Mouse (Mus musculus) olfactory bulb, adult 2 months (tissue): ENCODE results near the gene Asna1. TPM values are rescaled to one million over a fixed set of nuclear protein-coding genes. Genes with fewer than 3 reads are reported as not detected.

Experiments used
- H3K27ac ChIP-seq: fragments of 200-500 bp; 2 replicates; pipeline ENCODE4 v1.5.1; 2012; ENCODE audit warnings: low read depth, low read length; ENCODE audit not compliant: insufficient read depth
- H3K4me1 ChIP-seq: fragments of 200-500 bp; 2 replicates; pipeline ENCODE4 v1.6.1; 2012; ENCODE audit warnings: low read length; ENCODE audit not compliant: control insufficient read depth, insufficient read depth
- H3K4me3 ChIP-seq: fragments of 200-500 bp; 2 replicates; pipeline ENCODE4 v1.5.1; 2012; ENCODE audit warnings: mild to moderate bottlenecking, low read depth, low read length, moderate library complexity; ENCODE audit not compliant: insufficient read depth
- CTCF ChIP-seq: fragments of 200-500 bp; IDR thresholded peaks from 2 replicates; pipeline ENCODE4 v1.5.1; 2012; ENCODE audit warnings: low read depth, mild to moderate bottlenecking, low read length, moderate library complexity; ENCODE audit not compliant: insufficient read depth
- POLR2A ChIP-seq: fragments of 200-500 bp; IDR thresholded peaks from 2 replicates; pipeline ENCODE4 v1.6.1; 2012; ENCODE audit warnings: mild to moderate bottlenecking, low read depth, low read length, moderate library complexity; ENCODE audit not compliant: insufficient read depth
- WGBS: fragments of 180-500 bp; shearing (Covaris S2); methylation state at CpG from one replicate; pipeline ENCODE4 v1.1.7; 2018; 5-methylcytosine and 5-hydroxymethylcytosine counted together
- polyA plus RNA-seq: library from polyadenylated mRNA; stranded (reverse); fragments of >200 nt; gene quantifications from 2 replicates; pipeline ENCODE4 v1.2.4, GENCODE M21; 2012; ENCODE audit warnings: low replicate concordance; ENCODE audit not compliant: missing spikeins, insufficient read depth, insufficient read length

The Asna1 gene
- polyA plus RNA-seq, 1 experiment: not detected

GRCm38 (mm10) chr8:84985684-84986378, 39.2 kb downstream of the Asna1 start:
- peak overlapping the region; percentile 100 for H3K27ac ChIP-seq
- H3K4me1 ChIP-seq: peaks cover 26% of the 10 kb centered on the region
- no peak for TF ChIP-seq CTCF
- peak; percentile 85 for TF ChIP-seq POLR2A
- peak overlapping the region; percentile 77 for H3K4me3 ChIP-seq
- WGBS: under 1% methylated on average over 52 of the region's 53 CpGs

- Histone ChIP-seq H3K27ac (peak overlapping the region; percentile 100), H3K4me3 (peak overlapping the region; percentile 77)
- WGBS: 2% methylated on average over 23 of the region's 23 CpGs
Measured at GRCm38 (mm10) chr8:84985049-84985683, 39.9 kb downstream of the Asna1 start.

GRCm38 (mm10) chr8:84984294-84985048, 40.6 kb downstream of the Asna1 start:
- no peak overlapping the region for H3K27ac ChIP-seq
- peaks cover 32% of the 10 kb centered on the region for H3K4me1 ChIP-seq
- WGBS: 19% methylated on average over 15 of the region's 16 CpGs
- TF ChIP-seq CTCF (no peak), POLR2A (no peak)
- 0 out of 2 replicates have a peak overlapping the region, but pooled peaks have one; percentile 77 for H3K4me3 ChIP-seq

More at GRCm38 (mm10) chr8:84985049-84985683, 39.9 kb downstream of the Asna1 start:
- TF ChIP-seq CTCF (no peak), POLR2A (no peak)
- peaks cover 26% of the 10 kb centered on the region for H3K4me1 ChIP-seq

- Histone ChIP-seq H3K4me1 (peaks cover 32% of the 10 kb centered on the region), H3K27ac (no peak overlapping the region), H3K4me3 (no peak overlapping the region)
- 69% methylated on average over 3 of the region's 3 CpGs for WGBS
- no peak for TF ChIP-seq POLR2A
- no peak for TF ChIP-seq CTCF
Measured at GRCm38 (mm10) chr8:84982499-84983011, 42.5 kb downstream of the Asna1 start.

DNA sequence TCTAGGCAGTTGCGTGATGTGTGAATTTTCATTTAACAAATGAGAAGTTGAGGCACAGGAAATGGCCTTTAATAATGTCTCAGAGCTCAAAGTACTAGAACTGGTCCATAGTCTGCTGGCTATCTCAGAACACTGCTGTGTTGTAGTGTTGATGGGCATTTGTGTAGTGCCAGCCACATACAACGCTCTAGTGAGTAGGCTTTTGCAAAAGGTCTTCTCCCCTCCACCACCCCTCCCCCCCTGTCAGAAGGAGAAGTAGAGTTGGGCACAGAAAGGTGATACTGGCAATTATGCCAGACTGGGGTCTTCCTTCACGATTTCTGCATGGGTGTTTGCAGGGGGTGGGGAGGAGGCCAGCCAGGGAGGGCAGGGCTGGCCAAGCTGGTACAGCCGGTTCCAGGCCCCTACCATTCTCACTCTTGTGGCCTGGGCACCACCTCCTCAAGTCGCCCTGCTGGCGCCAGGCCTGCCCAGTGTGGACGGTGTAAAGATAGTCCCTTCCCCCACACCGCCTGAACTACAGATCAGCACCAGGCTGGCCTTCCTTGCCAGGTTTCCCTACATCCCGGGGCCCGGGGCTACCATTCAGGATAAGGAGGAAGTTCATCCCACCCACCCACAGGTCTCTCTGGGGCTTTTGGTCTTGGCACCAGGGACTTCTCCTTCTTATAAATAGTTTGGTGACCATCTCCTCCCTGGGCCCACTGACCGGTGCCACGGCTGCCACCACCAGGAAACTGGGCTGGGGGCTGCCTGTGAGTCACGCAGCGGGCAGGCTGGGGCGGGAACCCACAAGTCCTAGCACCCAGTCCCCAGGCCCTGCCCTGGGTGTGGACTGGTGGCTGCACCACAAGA, 43.2 kb downstream of the Asna1 start:
- 80% methylated on average over 15 of the region's 15 CpGs for WGBS
- H3K4me3 ChIP-seq: no peak overlapping the region
- peaks cover 32% of the 10 kb centered on the region for H3K4me1 ChIP-seq
- TF ChIP-seq POLR2A (no peak), CTCF (no peak)
- no peak overlapping the region for H3K27ac ChIP-seq

DNA sequence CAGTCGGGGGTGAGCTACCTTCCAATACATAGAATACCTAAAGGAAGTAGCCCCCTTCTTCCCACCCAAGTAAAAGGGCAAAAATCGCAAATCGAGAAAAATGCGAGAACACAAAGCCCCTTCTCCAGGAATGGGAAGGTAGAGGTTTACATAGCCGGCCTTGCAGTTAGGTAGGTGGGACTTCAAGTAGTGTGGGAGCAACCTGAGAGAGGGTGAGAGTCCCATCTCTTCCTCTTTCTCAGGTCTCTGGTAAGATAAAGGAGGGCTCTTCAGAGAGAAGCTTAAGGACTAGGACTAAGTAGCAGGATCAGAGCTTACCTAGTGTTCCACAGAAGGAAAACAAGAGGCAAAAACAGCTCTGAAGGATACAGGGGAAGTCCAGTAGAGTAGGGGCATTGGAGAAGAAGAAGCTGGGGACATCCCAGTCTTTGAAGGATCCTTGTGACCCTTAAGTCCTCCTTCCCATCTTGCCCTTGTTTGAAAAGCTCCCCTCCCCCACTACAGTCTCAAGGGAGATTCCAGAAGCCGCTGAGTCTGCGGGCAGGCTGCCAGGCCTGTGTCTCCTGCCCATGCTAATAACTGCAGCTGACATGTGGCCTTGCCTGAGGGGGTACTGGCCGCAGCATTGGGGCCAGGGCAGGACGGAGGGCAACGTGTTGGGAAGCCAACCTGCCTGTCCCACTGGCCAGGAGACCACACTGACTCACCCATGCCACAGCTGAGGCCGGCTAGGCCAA, 44.3 kb downstream of the Asna1 start:
- no peak overlapping the region for H3K4me3 ChIP-seq
- WGBS: 38% methylated on average over 11 of the region's 11 CpGs
- TF ChIP-seq POLR2A (no peak), CTCF (no peak)
- H3K4me1 ChIP-seq: peaks cover 37% of the 10 kb centered on the region
- H3K27ac ChIP-seq: peak overlapping the region; percentile 4; the same call in 1 of the 2 replicates

DNA sequence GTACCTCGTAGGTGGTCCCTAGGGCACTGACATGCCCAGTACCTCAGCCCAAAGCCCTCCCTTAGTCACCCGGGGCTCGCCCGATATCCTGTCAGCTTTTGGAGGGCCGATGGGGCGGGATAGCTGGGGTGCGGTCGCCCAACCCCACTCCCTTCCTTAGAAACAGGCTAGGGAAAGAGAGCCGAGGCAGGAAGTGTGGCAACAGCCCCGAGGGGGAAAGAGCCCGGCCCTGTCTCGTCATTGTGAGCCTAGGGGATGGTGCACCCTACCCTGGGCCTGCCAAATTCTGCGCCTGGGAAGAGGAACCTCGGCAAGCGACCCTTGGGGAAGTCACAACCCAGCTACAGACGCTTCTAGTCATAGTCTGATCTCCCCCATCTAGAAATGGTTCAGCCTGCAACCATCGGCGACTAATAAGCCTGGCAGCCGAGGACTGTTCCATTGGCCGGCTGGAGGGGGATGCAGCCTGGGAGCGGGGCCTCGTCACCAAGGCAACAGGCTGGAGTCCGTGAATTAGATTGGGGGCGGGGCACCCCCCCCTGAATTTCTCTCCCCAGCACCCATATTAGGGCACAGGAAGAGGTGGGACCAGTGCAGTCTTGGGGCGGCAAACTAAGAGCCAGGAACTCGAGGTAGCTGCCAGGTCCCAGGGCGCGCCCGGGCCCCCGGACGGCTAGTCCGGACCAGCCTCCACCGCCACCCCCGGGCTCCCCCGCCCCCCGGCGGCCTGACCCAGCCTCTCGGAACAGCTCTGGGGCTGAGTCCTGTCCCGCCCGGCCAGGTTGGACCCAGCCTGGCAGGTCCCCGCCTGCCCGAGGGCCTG, 45.3 kb downstream of the Asna1 start:
- TF ChIP-seq CTCF (no peak), POLR2A (peak; percentile 39; the same call in 1 of the 2 replicates)
- Histone ChIP-seq H3K4me3 (peak overlapping the region; percentile 45), H3K4me1 (peaks cover 29% of the 10 kb centered on the region), H3K27ac (peak overlapping the region; percentile 95)
- 3% methylated on average over 37 of the region's 42 CpGs for WGBS
